Mouse (Mus musculus): ENCODE measurements around the gene Camk1g. TPM values are rescaled to one million over a fixed set of nuclear protein-coding genes. Genes with fewer than 3 reads are reported as not detected.

The Camk1g gene
- total and polyA plus RNA-seq, 3 experiments: not detected

DNA sequence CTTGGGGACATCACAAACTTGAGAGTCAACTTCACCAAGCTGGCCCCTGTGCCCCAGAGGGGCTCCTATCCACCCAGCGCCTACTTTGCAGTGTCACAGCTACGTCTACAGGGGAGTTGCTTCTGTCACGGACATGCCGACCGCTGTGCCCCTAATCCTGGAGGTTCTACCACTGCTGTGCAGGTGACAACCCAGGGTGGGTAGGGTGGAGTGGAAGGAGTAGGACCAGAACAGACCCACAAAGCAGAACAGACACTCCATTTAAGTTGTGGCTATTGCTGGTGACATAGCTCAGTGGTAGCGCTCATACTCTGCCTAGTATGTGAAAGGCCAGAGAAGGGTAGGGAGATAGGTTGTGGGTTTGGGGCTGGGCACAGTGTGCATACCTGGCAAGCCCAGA is 44.2 kb downstream of the Camk1g start:
- Histone ChIP-seq H3K9me3 (replicated peaks; ENCODE audit: low read length) (no peaks in the 10 kb centered on the region), H3K36me3 (replicated peaks in 1 of 2; ENCODE audit: control insufficient read depth in 1 of 2, insufficient read depth in 1 of 2, low read length in 1 of 2) (peaks cover 0 to 3% of the 10 kb centered on the region in 2 experiments), H3K4me2 (ENCODE audit: insufficient read depth, low read depth, poor library complexity, severe bottlenecking) (no peak overlapping the region), H3K4me1 (ENCODE audit: control insufficient read depth in 1 of 2, insufficient read depth in 2 of 2) (no peaks in the 10 kb centered on the region), H3K4me3 (replicated peaks in 1 of 3; ENCODE audit: low read depth in 2 of 3, low read length in 2 of 3, poor library complexity in 1 of 3) (no peak overlapping the region), H3K9ac (ENCODE audit: insufficient read depth, low read depth) (no peak overlapping the region), H3K27me3 (replicated peaks) (no peaks in the 10 kb centered on the region), H3K79me2 (replicated peaks; ENCODE audit: control insufficient read depth, extremely low read depth, insufficient read depth, poor library complexity, severe bottlenecking) (no peaks in the 10 kb centered on the region), H3K27ac (ENCODE audit: insufficient read depth, low read depth) (no peak overlapping the region)
- TF ChIP-seq MXI1 (IDR thresholded peaks at IDR 0.05; ENCODE audit: low read depth, low read length) (no peak), ZKSCAN1 (IDR thresholded peaks at IDR 0.05; ENCODE audit: borderline replicate concordance, low read depth, low read length) (no peak), MAX (IDR thresholded peaks at IDR 0.05; ENCODE audit: low read length) (no peak), USF2 (conservative IDR thresholded peaks at IDR 0.05; ENCODE audit: low read depth, low read length) (no peak), MEF2A (IDR thresholded peaks at IDR 0.05; ENCODE audit: borderline replicate concordance, low read depth, low read length) (no peak), MAFK (IDR thresholded peaks at IDR 0.05; ENCODE audit: insufficient replicate concordance, low read length) (no peak), NELFE (IDR thresholded peaks at IDR 0.05; ENCODE audit: low read depth, low read length) (no peak), RCOR1 (conservative IDR thresholded peaks at IDR 0.05; ENCODE audit: low read depth, low read length) (no peak), EP300 (IDR thresholded peaks at IDR 0.05; ENCODE audit: low read length) (no peak), ZMIZ1 (IDR thresholded peaks at IDR 0.05; ENCODE audit: low read depth, low read length) (no peak), CHD2 (IDR thresholded peaks at IDR 0.05; ENCODE audit: low read length) (no peak), CHD1 (IDR thresholded peaks at IDR 0.05; ENCODE audit: low read depth, low read length) (no peak), MYC (IDR thresholded peaks at IDR 0.05; ENCODE audit: low read depth, low read length) (no peak), TBP (conservative IDR thresholded peaks at IDR 0.05; ENCODE audit: low read depth, low read length) (no peak), USF1 (IDR thresholded peaks at IDR 0.05; ENCODE audit: low read depth, low read length) (no peak), TCF12 (IDR thresholded peaks at IDR 0.05; ENCODE audit: low read depth, low read length) (no peak), MAZ (IDR thresholded peaks at IDR 0.05; ENCODE audit: low read depth, low read length) (no peak)
- in situ Hi-C loops (cut with MboI; ENCODE audit: low pct_ligation_motif_present, low pct_unique_long_range_greater_than_20kb, low sequenced_read_pairs) (loop anchor here (10.0 kb wide), 1 partner anchor 49 kb away; the partner anchor contains the start of gene Camk1g), dilution Hi-C loops (cut with MboI; ENCODE audit: extremely low pct_ligation_motif_present, extremely low pct_unique_long_range_greater_than_20kb, low sequenced_read_pairs) (no loop called here)
- DNase-seq (ENCODE audit: extremely low read depth): no peak

DNA sequence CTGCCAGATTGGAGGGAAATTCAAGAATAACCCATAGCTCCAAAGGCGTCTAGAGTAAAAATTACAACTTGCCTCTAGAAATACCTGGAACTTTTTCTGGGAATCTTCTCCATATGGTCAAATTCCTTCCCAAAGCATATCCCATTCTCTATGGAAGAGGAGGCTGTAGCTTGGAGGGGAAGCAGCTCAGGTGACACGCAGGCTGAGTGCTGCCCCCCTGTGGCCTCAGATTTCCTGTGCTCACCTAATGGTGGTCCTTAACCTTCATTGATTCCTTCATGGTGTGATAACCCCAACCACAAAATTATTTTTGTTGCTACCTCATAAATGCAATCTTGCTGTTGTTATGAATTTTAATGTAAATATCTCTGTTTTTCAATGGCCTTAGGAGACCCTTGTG is 45.9 kb downstream of the Camk1g start:
- in situ Hi-C loops (cut with MboI; ENCODE audit: low pct_ligation_motif_present, low pct_unique_long_range_greater_than_20kb, low sequenced_read_pairs): loop anchor here (5.0 to 10.0 kb wide), 3 partner anchors 51 to 117 kb away; partner anchors contain the start of genes Camk1g and Lamb3
- H3K4me3 ChIP-seq (replicated peaks in 1 of 3; ENCODE audit: low read depth in 2 of 3, low read length in 2 of 3, poor library complexity in 1 of 3): no peak overlapping the region
- H3K4me1 ChIP-seq (ENCODE audit: control insufficient read depth in 1 of 2, insufficient read depth in 2 of 2): no peaks in the 10 kb centered on the region
- H3K79me2 ChIP-seq (replicated peaks; ENCODE audit: control insufficient read depth, extremely low read depth, insufficient read depth, poor library complexity, severe bottlenecking): no peaks in the 10 kb centered on the region
- H3K9ac ChIP-seq (ENCODE audit: insufficient read depth, low read depth): no peak overlapping the region
- no peak overlapping the region for H3K27ac ChIP-seq (ENCODE audit: insufficient read depth, low read depth)
- no peak for TF ChIP-seq ZNF384 (IDR thresholded peaks at IDR 0.05; ENCODE audit: low read depth, low read length)
- no peak for TF ChIP-seq HCFC1 (IDR thresholded peaks at IDR 0.05; ENCODE audit: low read depth, low read length)
- TF ChIP-seq PAX5 (IDR thresholded peaks at IDR 0.05; ENCODE audit: low read length): no peak
- no peak for TF ChIP-seq KAT2A (IDR thresholded peaks at IDR 0.05; ENCODE audit: insufficient replicate concordance, low read length)
- TF ChIP-seq E2F4 (IDR thresholded peaks at IDR 0.05; ENCODE audit: insufficient replicate concordance, low read depth, low read length): no peak
- no peak for TF ChIP-seq MAFK (IDR thresholded peaks at IDR 0.05; ENCODE audit: insufficient replicate concordance, low read length)
- peak; percentile 62 for TF ChIP-seq RAD21 (IDR thresholded peaks at IDR 0.05; ENCODE audit: low read depth, low read length)
- TF ChIP-seq JUN (IDR thresholded peaks at IDR 0.05; ENCODE audit: insufficient read depth, low read depth, low read length): no peak
- TF ChIP-seq ZC3H11A (IDR thresholded peaks at IDR 0.05; ENCODE audit: low read depth, low read length): 0 out of 2 replicates have a peak, but pooled peaks have one; percentile 11
- no peak for TF ChIP-seq ETS1 (conservative IDR thresholded peaks at IDR 0.05; ENCODE audit: low read depth, low read length)
- TF ChIP-seq CTCF (conservative IDR thresholded peaks at IDR 0.05 in 1 of 2, IDR thresholded peaks at IDR 0.05 in 1 of 2; ENCODE audit: low read depth in 2 of 2, low read length in 2 of 2): peak; percentile 48 to 81
- TF ChIP-seq NRF1 (IDR thresholded peaks at IDR 0.05; ENCODE audit: low read depth, low read length): no peak
- TF ChIP-seq USF2 (conservative IDR thresholded peaks at IDR 0.05; ENCODE audit: low read depth, low read length): no peak
- TF ChIP-seq SMC3 (IDR thresholded peaks at IDR 0.05; ENCODE audit: low read depth, low read length): peak; percentile 89
- H3K9me3 ChIP-seq (replicated peaks; ENCODE audit: low read length): no peaks in the 10 kb centered on the region
- no peaks in the 10 kb centered on the region for H3K27me3 ChIP-seq (replicated peaks)
- no peaks in the 10 kb centered on the region for H3K36me3 ChIP-seq (replicated peaks in 1 of 2; ENCODE audit: control insufficient read depth in 1 of 2, insufficient read depth in 1 of 2, low read length in 1 of 2)
- H3K4me2 ChIP-seq (ENCODE audit: insufficient read depth, low read depth, poor library complexity, severe bottlenecking): no peak overlapping the region
- dilution Hi-C loops (cut with MboI; ENCODE audit: extremely low pct_ligation_motif_present, extremely low pct_unique_long_range_greater_than_20kb, low sequenced_read_pairs): no loop called here
- DNase-seq (ENCODE audit: extremely low read depth): peak; percentile 27
